Mouse (Mus musculus) hindbrain, embryonic 15.5 days (tissue): Measurements from ENCODE around the gene Chst3. TPM values are rescaled to one million over a fixed set of nuclear protein-coding genes. Genes with fewer than 3 reads are reported as not detected.
"Not testable (repeated sequence)": the region's sequence is repeated elsewhere in the genome, so short reads cannot be mapped to it uniquely, and the experiment has no call there.

Source experiments
- ATAC-seq: fragments of 200-750 bp; cut with Nextera tagmentation; 2 replicates; pipeline ENCODE4 v1.8.0; 2017; ENCODE audit warnings: low read depth, moderate number of reproducible peaks, moderate TSS enrichment; ENCODE audit not compliant: low FRiP score
- H3K27ac ChIP-seq: fragments of 300-500 bp; sonication (generic); replicated peaks from 2 replicates; pipeline ENCODE4 v1.5.1; 2015; ENCODE audit warnings: mild to moderate bottlenecking, inconsistent platforms
- H3K27me3 ChIP-seq: fragments of 300-500 bp; sonication (generic); 2 replicates; pipeline ENCODE4 v1.6.1; 2015; ENCODE audit warnings: control low read depth, inconsistent platforms
- H3K36me3 ChIP-seq: fragments of 300-500 bp; sonication (generic); 2 replicates; pipeline ENCODE4 v1.6.1; 2015; ENCODE audit warnings: control low read depth, inconsistent platforms
- H3K4me1 ChIP-seq: fragments of 300-500 bp; sonication (generic); replicated peaks from 2 replicates; pipeline ENCODE4 v1.6.1; 2015; ENCODE audit warnings: control low read depth, inconsistent platforms
- H3K4me2 ChIP-seq: fragments of 300-500 bp; sonication (generic); 2 replicates; pipeline ENCODE4 v1.6.1; 2015; ENCODE audit warnings: moderate library complexity, mild to moderate bottlenecking, inconsistent platforms
- H3K4me3 ChIP-seq: fragments of 300-500 bp; sonication (generic); 2 replicates; pipeline ENCODE4 v1.5.1; 2015; ENCODE audit warnings: mild to moderate bottlenecking, inconsistent platforms
- H3K9ac ChIP-seq: fragments of 300-500 bp; sonication (generic); 2 replicates; pipeline ENCODE4 v1.6.1; 2015; ENCODE audit warnings: inconsistent platforms
- H3K9me3 ChIP-seq: fragments of 300-500 bp; sonication (generic); 2 replicates; pipeline ENCODE4 v1.6.1; 2016; ENCODE audit warnings: control low read depth, inconsistent platforms
- WGBS: fragments of 180-500 bp; shearing (Covaris S2); methylation state at CpG from one replicate; pipeline ENCODE4 v1.1.7; 2015; 5-methylcytosine and 5-hydroxymethylcytosine counted together
- polyA plus RNA-seq: library from polyadenylated mRNA; unstranded; fragments of >200 nt; fragmentation: Nextera tagmentation; extraction: Ambion mirVana; gene quantifications from 2 replicates; pipeline ENCODE4 v1.2.1, GENCODE M21; 2015

The Chst3 gene
- polyA plus RNA-seq, 1 experiment from 2014 or later: 2.2 TPM

DNA sequence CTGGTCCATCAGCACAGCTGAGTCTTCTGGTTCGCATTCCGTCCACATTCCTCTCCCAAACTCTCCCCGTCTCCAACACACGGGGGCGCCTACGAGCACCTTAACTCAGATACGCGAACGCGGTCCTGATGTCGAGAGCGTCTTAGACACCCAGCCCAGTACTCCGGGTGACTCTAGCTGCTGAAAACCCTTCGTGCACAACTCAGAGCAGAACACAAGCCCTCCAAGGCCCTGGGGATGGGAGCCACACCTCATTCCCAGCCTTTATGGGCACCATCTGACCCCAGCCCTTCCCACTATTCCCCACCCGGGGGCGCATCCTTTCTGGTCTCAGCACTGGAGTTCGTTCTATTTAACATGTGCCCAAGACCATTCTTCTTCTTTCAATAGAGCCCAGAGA is 27.3 kb downstream of the Chst3 start:
- WGBS: 1% methylated on average over 17 of the region's 17 CpGs
- peak; percentile 57 for ATAC-seq
- H3K27ac ChIP-seq: 0 out of 2 replicates have a peak overlapping the region, but pooled peaks have one; percentile 40
- peak overlapping the region; percentile 34 for H3K4me3 ChIP-seq
- H3K27me3 ChIP-seq: no peaks in the 10 kb centered on the region
- no peaks in the 10 kb centered on the region for H3K9me3 ChIP-seq
- H3K9ac ChIP-seq: peak overlapping the region; percentile 30
- no peaks in the 10 kb centered on the region for H3K36me3 ChIP-seq
- H3K4me2 ChIP-seq: peak overlapping the region; percentile 65
- peaks cover 45% of the 10 kb centered on the region for H3K4me1 ChIP-seq

DNA sequence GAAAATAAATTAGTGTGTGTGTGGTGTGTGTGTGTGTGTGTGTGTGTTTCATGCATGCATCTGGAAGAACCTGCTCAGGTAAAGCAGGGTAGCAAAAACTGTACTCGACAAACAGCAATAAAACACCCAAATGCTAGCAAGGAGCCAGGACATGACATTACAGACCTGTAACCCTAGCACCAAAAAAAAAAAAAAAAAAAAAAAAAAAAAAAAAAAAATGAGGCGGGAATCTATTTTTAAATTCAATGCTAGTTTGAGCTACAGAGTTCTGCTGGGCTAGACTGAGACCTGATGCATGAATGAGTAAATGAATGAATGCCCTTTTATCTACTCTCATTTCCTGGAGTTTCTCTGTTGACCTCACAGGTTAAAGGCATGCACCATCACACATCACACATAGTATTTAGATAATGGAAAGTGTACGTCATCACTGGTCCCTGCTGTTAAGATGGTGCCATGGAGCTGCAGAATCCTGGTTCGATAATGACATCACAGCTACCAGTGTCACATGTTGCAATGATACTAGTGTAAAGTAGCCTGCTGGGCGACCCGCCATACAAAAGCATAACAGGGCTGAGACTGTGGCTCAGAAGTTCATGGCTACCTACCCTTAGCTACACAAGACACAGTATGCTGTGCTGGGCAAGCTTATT is 29.4 kb downstream of the Chst3 start:
- Histone ChIP-seq H3K36me3 (no peaks in the 10 kb centered on the region), H3K9ac (no peak overlapping the region), H3K27ac (no peak overlapping the region), H3K4me3 (no peak overlapping the region), H3K4me1 (peaks cover 30% of the 10 kb centered on the region), H3K4me2 (no peak overlapping the region), H3K9me3 (no peaks in the 10 kb centered on the region), H3K27me3 (no peaks in the 10 kb centered on the region)
- WGBS: 71% methylated on average over 6 of the region's 6 CpGs
- ATAC-seq: no peak

DNA sequence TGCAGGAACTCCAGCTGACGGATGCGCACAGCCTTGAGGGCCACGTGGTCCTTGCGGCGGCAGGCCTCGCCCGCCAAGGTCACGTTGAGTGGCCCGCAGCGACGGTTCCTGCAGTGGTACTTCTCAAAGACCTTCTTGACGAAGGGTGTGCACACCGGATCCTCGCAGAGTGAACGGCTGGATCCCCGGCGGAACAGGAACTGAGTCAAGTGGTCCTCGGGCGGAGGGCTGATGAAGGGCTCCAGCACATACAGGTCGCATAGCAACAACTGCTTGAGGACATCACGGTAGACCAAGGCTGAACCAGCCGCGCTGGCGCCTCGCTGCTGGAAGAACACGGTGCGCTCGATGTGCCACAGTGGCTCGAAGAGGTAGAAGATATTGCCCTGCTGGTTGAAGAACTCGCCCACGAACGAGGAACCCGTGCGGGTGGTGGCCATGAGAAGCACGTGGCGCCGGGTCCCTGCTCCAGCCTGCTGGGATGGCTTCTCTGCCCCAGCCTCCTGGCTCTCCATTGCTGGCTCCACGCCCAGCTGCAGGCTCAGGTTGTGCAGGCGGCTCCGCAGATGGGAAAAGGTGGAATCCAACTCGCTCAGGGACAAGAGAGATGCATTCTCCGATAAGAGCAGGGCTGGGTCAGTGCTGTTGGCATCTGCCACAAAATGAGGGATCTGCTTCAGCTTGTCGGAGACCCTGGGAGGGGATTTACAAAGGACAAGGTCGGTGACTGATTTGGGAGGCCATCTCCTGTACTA is 32.7 kb downstream of the Chst3 start:
- no peaks in the 10 kb centered on the region for H3K27me3 ChIP-seq
- 87% methylated on average over 44 of the region's 44 CpGs for WGBS
- peaks cover 4% of the 10 kb centered on the region for H3K4me1 ChIP-seq
- H3K9ac ChIP-seq: no peak overlapping the region
- H3K27ac ChIP-seq: no peak overlapping the region
- ATAC-seq: no peak
- H3K4me3 ChIP-seq: no peak overlapping the region
- H3K4me2 ChIP-seq: no peak overlapping the region
- no peaks in the 10 kb centered on the region for H3K36me3 ChIP-seq
- no peaks in the 10 kb centered on the region for H3K9me3 ChIP-seq

DNA sequence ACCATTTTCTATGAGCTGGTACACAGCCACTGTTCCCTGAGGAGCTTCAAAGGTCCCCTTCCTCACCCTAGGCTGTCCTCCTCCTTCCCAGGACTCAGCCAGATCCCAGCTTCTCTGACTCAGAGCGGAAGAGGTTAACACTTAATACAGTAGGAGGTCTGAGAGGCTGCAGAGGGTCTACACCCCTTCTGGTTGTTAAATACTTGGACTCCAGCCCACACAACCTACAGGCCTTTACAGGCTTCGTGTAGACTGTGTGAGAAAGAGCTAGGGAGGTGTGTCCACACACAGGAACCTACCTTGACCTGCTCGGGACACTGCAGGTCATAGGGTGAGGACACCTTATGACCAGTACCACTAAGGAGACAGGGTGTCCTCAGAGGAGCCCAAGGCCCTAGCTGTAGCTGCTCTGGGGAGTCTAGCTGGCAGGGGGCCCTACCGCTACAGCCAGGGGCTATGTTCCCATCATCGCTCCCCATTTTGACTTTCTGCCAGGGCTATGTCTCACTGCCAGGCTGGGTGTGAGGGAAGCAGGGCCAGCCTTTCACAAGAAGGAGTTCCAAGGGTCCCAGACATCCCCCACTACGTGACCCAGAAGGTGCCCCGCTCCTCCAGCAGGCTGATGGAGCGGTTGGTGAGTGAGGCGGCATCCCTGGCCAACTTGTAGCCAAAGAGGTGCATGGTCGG is 33.9 kb downstream of the Chst3 start:
- ATAC-seq: peak; percentile 35; the same call in 1 of the 2 replicates
- Histone ChIP-seq H3K4me1 (peaks cover 2% of the 10 kb centered on the region; the same call in 1 of the 2 replicates), H3K27ac (0 out of 2 replicates have a peak overlapping the region, but pooled peaks have one; percentile 27), H3K4me2 (no peak overlapping the region), H3K4me3 (no peak overlapping the region), H3K9ac (no peak overlapping the region), H3K9me3 (no peaks in the 10 kb centered on the region), H3K27me3 (no peaks in the 10 kb centered on the region), H3K36me3 (no peaks in the 10 kb centered on the region)
- 69% methylated on average over 10 of the region's 10 CpGs for WGBS

DNA sequence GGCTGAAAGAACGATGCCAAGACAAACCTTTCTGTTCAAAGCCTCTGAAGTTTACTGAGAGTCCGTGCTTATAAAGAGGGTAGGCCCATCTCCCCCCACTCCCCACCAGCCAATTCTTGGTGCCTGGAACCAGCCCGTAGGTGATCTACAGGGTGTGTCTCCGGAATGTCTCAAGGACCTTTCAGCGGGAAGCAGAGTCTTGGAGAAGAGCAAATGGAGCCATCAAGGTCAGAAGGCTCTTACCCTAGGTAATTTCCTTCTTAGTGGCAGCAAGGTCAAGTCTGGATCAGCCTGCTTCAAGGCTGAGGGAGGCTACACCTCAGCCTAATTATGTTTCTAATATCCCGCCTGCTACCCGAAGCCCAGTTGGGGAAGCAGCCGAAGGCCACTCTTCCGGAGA is 43.8 kb downstream of the Chst3 start:
- H3K4me3 ChIP-seq: not testable (repeated sequence)
- 86% methylated on average over 9 of the region's 9 CpGs for WGBS

DNA sequence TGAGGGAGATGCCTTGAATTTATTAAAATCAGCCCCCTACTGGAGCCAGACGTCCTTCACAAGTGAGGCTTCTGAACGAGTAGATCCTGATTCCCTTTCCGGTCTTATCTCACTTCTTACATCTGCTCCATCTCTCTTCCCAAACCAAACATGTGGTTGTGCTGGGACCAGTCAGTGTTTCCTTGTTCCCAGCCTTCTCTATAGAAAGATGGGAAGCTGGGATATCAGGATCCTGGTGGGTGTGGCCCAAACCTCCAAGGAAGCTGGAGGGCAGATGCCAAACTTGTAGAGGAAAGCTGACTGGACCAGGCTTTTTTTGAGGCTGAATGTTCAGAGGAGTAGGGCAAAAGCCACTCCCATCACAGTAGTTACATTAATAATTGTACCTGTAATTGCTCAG is 44.6 kb downstream of the Chst3 start:
- Histone ChIP-seq H3K36me3 (no peaks in the 10 kb centered on the region), H3K9ac (no peak overlapping the region), H3K4me3 (no peak overlapping the region), H3K4me1 (peaks cover 7% of the 10 kb centered on the region; the same call in 1 of the 2 replicates), H3K4me2 (no peak overlapping the region), H3K27ac (no peak overlapping the region), H3K9me3 (no peaks in the 10 kb centered on the region), H3K27me3 (no peaks in the 10 kb centered on the region)
- 66% methylated on average over 3 of the region's 3 CpGs for WGBS
- ATAC-seq: no peak

More for the DNA sequence above, 43.8 kb downstream of the Chst3 start:
- H3K4me2 ChIP-seq, H3K27me3 ChIP-seq, ATAC-seq, H3K9ac ChIP-seq, H3K36me3 ChIP-seq, H3K27ac ChIP-seq, H3K9me3 ChIP-seq, H3K4me1 ChIP-seq: not testable (repeated sequence)

DNA sequence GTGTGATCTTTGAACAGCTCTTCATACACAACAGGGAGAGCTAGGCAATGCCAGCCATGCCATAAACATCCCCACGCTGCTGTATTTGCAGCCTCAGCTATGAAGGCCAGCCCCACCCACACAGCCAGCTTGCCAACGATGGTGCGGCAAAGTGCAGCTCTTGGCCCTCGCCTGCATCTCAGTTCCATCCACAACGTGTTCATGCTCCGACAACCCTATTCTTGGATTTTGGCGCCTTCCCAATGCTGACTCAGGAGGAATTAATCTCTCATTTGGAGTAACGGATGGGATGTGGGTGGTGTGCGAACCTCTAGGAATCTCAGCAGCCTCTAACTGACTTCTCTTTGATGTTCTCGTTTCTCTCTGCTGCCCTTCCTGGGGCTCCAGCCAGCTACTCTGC is 46.0 kb downstream of the Chst3 start:
- Histone ChIP-seq H3K4me2 (no peak overlapping the region), H3K9me3 (no peaks in the 10 kb centered on the region), H3K36me3 (no peaks in the 10 kb centered on the region), H3K27me3 (no peaks in the 10 kb centered on the region), H3K27ac (no peak overlapping the region), H3K4me1 (peaks cover 7% of the 10 kb centered on the region; the same call in 1 of the 2 replicates), H3K9ac (no peak overlapping the region), H3K4me3 (no peak overlapping the region)
- ATAC-seq: no peak; the same call in 1 of the 2 replicates
- WGBS: 55% methylated on average over 10 of the region's 10 CpGs

DNA sequence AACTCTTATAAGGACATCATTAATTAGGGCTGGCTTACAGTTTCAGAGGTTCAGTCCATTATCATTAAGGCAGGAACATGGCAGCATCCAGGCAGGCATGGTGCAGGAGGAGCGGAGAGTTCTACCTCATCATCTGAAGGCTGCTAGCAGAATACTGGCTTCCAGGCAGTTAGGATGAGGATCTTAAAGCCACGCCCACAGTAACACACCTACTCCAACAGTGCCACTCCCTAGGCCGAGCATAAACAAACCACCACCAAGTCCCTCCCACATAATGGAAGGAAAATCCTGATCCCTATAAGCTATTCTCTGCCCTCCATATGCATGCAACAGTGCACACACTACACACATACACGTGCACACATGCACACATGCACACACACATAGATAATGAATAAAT is 46.8 kb downstream of the Chst3 start:
- H3K4me3 ChIP-seq: no peak overlapping the region
- ATAC-seq: no peak
- no peak overlapping the region for H3K27ac ChIP-seq
- WGBS: 95% methylated on average over 4 of the region's 4 CpGs
- H3K27me3 ChIP-seq: no peaks in the 10 kb centered on the region
- H3K4me2 ChIP-seq: no peak overlapping the region
- H3K9ac ChIP-seq: no peak overlapping the region
- no peaks in the 10 kb centered on the region for H3K36me3 ChIP-seq
- peaks cover 7% of the 10 kb centered on the region; the same call in 1 of the 2 replicates for H3K4me1 ChIP-seq
- H3K9me3 ChIP-seq: no peaks in the 10 kb centered on the region

DNA sequence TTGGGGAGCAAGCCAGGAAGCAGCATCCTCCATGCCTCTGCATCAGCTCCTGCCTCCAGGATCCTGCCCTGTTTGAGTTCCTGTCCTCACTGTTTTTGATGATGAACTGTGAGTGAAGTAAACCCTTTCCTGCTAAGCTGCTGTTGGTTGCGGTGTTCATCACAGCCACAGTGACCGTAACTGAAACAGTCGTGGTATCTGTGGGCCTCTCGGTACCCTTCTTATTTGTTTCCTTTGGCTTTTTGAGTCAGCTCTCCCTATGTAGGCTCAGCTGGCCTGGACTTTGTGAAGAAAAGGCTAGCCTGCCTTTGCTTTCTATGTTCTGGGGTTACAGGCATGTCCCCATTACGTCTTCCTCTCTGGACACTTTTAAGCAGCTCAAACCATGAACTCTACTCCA is 47.7 kb downstream of the Chst3 start:
- 97% methylated on average over 5 of the region's 5 CpGs for WGBS
- peaks cover 7% of the 10 kb centered on the region; the same call in 1 of the 2 replicates for H3K4me1 ChIP-seq
- H3K27ac ChIP-seq: no peak overlapping the region
- H3K9me3 ChIP-seq: no peaks in the 10 kb centered on the region
- H3K4me3 ChIP-seq: no peak overlapping the region
- H3K27me3 ChIP-seq: no peaks in the 10 kb centered on the region
- no peak for ATAC-seq
- no peaks in the 10 kb centered on the region for H3K36me3 ChIP-seq
- H3K9ac ChIP-seq: no peak overlapping the region
- no peak overlapping the region for H3K4me2 ChIP-seq

DNA sequence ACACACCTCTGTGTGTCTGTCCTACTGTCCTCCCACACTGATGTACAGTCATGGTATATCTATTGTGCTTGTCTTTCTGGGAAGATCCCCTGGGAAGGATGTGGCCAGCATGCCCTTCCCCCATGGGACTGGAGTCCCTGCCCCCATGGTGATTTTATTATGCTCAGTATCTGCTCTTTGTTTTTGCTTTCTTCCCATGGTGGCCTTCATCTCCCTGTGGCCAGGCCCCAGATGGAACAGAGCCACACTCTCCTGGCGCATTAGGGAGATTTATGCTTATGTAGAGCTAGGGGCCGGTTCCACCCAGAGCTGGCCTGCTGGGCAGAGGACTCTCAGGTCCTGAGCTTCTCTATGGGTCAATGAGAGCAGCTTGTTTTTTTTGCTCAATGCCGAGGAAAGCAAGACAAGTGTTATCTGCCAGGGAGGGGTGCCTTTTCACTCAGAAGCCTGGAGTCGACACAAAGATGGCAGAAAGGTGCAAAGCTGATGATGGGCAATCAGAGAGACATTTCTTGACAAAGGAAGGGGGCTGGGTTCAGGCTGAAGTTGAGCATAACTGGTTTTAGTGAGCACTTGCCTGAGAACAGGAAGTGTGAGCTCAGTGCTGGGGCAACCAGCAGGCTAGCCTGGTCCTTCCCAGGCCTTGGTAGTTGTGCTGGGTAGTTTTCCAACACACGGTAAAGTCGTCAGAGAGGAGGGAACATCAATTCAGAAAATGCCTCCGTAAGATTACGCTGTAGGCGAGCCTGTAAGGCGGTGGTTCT is 48.6 kb downstream of the Chst3 start:
- 81% methylated on average over 10 of the region's 10 CpGs for WGBS

DNA sequence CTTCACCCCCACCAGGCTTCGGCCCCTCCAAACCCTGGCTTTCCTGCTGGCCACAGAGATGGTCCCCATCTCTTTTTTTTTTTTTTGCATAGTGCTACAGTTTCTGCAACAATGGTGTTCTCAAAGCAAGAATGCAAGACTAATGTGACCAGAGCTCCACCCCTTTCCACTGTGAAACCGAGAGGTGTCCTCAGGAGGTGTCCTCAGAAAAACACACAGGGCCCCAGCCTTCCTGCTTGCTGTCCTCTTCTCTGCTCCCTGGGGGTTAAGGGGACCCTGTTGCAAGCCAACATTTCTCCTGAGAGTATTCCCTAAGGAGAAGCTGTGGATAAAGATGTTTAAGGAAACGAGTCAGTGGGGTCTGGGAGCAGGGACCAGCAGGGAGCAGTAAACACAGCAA is 50.1 kb downstream of the Chst3 start:
- Histone ChIP-seq H3K4me2 (no peak overlapping the region), H3K9me3 (no peaks in the 10 kb centered on the region), H3K4me1 (peaks cover 7% of the 10 kb centered on the region; the same call in 1 of the 2 replicates), H3K27ac (no peak overlapping the region), H3K36me3 (no peaks in the 10 kb centered on the region), H3K9ac (no peak overlapping the region), H3K27me3 (no peaks in the 10 kb centered on the region), H3K4me3 (no peak overlapping the region)
- 44% methylated on average over 3 of the region's 3 CpGs for WGBS
- ATAC-seq: no peak

More for the DNA sequence above, 48.6 kb downstream of the Chst3 start:
- H3K4me3 ChIP-seq: no peak overlapping the region
- ATAC-seq: no peak
- no peaks in the 10 kb centered on the region for H3K36me3 ChIP-seq
- no peak overlapping the region for H3K27ac ChIP-seq
- no peaks in the 10 kb centered on the region for H3K27me3 ChIP-seq
- no peak overlapping the region for H3K4me2 ChIP-seq
- H3K9me3 ChIP-seq: no peaks in the 10 kb centered on the region
- no peak overlapping the region for H3K9ac ChIP-seq
- H3K4me1 ChIP-seq: peaks cover 7% of the 10 kb centered on the region; the same call in 1 of the 2 replicates
